Mouse (Mus musculus) left cerebral cortex, adult 18-20 months (tissue): Measurements from ENCODE around the gene Wfs1. TPM values are rescaled to one million over a fixed set of nuclear protein-coding genes. Genes with fewer than 3 reads are reported as not detected.
"Not testable (repeated sequence)": the region's sequence is repeated elsewhere in the genome, so short reads cannot be mapped to it uniquely, and the experiment has no call there.

ENCODE experiments used
- DNase-seq, 2 experiments: peaks; one replicate each; pipeline ENCODE4 v3.0.0; 2021 to 2022; ENCODE audit warnings: low spot score in 2 of 2, mixed read lengths in 1 of 2
- total RNA-seq, 2 experiments: library from RNA; stranded (reverse); gene quantifications; 2 replicates each; pipeline ENCODE4 v1.2.3; 2021

The Wfs1 gene
- total RNA-seq, 2 experiments from 2014 or later, result 136 to 137 TPM

DNA sequence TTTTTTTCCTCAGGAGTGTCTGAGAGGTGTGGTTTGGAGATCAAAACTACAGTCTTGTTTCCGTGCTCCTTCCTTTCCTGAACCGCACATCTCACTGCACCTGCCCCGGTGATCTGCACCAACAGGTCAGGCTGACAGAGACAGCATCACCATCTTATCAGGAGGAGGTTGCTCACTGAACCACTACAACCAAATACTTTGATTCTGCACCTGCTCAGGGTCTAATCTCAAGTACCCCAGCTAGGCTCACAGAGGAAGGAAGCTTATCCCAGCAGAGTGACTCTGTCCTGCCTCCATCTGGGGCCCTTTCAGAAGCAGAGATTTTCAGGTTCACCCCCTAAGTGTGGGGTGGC lies 596 bp upstream of the Wfs1 start:
- no peak for DNase-seq

DNA sequence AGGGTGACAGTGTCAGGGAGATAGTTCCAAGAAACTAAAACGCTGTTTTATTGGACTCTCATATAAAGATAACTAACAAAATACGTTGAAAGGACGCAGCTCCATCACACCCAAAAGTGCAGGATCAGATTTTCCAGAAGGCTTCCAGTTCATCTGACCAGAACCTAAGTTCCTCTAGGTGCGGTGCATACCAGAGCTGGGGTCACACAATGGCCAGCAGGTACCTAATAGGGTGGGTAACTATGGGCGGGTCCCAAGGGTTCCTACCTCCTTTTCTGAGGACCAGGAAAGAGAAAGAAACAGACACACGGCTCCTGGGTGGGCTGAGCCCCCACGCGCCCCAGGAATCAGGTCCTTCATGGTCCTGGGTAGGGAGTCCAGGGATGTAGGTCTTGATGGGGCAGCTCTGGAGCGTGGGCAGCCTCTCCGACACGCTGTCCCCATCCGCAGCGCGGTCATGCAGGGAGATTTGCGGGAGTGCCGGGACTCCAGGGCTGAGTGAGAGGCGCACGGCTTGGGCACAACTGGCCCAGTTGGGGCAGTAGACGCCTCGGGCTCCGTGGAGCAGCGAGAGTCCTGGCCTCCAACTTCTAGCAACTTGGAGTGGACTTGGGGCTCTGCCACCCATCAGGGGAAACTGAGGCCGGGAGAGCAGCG lies 753 bp downstream of the Wfs1 start:
- DNase-seq, result no peak

DNA sequence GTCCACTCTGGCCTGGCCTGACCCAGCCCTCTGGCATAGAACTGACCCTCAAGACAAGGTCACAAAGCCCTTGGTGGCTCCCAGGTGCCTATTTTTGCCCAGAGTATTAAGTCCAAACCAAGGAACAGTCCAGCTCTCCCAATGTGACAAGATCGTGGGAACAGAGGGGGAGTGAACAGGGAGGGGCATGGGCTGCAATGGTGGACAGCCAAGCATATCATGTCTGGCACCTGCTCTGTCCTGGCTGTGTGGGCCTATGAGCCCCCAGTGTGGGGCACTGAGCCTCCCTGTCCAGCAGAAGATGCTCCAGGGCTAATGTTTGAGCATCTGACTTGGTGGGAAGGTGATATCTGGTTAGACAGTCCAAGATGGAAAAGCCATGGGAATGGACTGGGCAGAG lies 2.4 kb downstream of the Wfs1 start:
- no peak for DNase-seq

DNA sequence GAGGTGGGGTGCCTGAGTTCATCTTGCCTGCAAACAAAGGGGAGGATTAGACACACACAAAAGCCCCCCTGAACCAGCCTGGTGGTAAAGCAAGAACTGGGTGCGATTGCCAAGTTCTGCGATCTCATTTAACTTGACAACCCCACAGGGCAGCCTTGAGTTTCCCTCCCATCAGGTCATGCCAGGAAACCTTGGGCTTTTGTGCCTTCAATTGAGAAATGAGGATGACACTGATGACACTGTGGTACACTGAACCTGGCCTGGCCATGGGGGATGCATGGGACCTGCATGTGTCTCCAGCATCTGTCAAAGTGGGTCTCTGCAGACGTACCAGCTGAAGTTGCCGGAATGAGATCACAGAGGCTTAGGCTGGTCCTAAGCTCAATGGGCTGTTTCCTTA lies 6.7 kb downstream of the Wfs1 start:
- DNase-seq, result no peak

DNA sequence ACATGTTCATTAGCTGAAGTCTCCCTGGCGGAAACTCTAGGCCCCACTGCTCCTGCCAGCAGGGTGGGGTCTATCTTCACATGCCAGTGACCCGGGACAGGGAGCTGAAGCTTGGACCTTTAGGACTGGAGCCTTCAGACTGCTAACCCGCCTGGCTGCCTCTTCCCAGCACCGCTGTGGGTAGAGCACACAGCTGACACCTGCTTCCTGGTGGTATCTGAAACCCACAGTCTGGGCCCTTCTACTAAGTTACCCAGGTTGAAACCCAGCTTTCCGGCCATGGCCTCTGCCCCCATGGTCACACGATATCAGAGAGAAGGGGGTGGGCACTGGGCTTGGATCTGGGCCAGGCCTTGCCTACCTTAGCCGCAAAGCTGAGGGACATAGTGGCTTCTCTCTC lies 9.4 kb downstream of the Wfs1 start:
- DNase-seq, result no peak

DNA sequence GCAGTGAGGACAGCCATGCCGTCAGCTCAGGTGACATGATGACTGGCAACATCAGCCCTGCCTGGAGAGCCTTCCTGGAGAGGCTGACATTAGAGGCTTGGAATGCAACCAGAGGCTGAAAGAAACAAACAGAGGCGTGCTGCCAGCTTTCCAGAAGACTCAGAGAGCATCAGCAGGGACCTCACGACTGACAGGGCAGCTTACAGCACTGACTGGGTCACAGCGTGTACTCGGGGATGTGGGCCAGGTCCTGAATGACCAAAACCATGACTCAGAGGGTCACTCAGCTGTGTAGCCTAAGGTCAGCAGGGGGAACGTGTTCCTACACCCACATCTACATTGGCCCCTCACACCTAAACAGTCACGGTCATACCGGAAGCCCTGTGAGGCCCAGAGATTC lies 10.0 kb downstream of the Wfs1 start:
- DNase-seq, result no peak

DNA sequence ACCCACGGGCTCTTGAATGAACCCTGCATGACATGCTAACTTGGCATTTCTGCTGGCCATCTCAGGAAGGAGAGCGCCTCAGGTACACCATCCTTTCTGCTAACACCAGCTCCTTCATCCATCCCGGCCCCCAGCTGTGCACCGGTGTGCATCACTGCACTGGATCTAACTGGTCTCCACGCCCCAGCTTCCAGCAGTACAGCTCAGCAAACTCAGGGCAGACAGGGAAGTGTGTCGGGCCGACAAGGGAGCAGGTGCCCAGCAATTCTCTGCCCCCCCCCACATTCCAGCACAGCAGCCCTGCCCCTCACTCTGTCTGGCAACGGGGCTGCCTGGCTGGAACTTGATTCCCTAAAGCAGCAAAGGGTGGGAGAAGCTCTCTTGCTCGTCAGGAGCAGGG lies 11.2 kb downstream of the Wfs1 start:
- no peak for DNase-seq

DNA sequence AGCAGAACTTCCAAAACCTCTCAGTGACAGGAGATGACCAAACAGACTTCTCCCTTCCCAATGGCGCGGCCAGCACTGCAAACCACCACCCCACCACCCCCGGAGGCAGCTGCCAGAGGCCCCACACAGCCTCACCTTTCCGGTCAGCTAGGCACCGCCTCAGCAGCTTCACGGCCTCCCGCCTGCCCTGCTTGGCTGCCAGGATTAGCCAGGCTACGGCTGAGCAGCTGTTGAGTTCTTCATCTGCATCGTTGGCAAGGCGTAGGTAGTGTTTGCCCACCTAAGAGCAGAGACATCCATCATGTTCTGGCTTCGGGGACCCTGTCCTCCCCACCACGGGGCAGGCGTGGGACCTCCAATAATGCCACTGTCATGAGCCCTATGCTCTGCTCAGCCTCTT lies 13.7 kb downstream of the Wfs1 start:
- DNase-seq, result no peak

DNA sequence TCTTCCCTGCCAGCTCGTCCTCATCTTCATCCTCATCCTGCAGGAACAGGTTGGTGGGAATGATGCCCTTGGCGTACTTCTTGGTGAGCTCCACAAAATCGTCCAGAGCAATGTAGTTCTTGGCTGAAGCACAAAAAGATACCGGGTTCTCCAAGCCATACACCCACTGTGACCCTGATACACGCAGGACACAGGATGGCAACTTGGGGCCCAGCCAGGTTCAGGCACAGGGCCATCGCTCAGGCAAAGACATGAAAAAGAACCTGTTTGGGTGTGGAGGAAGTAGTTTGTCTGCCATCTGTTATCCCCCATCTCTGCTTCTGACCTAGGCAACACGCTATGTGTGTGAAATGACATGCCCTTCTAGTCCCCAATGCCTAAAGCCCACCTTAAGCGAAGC lies 17.4 kb downstream of the Wfs1 start:
- DNase-seq, result no peak

DNA sequence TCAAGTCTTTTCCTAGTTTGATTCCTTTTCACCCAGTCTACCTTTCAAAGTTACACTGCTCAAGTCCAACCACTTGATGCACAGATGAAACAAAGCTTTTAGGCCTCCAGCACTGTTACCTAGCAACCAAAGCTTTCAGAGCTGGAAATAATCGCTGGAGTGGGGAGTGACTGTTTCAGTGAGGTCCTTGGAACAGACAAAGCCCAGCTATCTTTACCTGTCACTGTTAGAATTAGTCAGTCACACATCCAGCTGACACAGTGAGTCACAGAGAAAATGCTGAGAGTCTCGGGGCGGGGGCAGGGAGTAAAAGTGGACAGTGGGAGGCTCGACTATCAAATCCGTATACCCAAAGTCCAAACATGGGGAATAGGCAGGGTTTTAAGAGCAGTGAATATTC lies 28.5 kb downstream of the Wfs1 start:
- DNase-seq, result peak; percentile 27 to 45

DNA sequence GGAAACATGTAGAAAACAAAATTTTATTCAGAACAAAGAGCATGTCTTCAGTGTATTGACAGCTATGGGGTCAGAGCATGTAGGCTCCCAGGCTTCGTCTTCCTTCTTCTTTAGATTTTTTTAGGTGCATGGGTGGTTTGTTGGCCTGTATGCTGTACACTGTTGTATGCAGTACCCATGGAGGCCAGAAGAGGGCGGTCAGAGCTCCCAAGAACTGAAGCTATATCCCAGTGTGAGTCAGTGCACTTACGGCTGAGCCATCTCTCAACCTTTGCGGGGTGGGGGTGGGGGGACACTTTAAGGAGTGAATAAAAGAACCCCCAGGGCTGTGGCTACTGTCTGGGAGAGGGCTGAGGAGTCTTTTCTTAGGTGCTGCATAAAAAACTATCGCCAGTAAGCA lies 30.2 kb downstream of the Wfs1 start:
- peak; percentile 73 to 75 for DNase-seq

DNA sequence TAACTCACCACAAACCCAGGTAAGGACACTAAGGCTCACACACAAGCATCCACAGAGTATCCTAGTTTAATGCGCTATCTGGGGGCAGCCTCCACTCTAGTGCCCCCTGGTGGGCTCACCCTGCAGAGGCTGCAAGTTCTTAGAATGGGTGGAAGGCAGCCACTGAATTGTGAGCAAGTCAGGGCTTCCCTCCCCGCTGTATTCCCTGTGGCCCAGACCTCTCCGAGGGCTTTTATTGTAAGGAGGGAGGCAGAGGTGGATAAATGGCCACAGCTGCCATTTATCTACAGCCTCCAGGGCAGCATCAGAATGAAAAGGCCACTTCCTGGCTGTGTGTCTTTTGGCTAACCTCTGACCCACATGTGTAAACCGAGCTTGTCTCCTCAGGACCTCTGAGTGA lies 33.6 kb downstream of the Wfs1 start:
- DNase-seq, result peak in 1 of 2 experiments; percentile 43

DNA sequence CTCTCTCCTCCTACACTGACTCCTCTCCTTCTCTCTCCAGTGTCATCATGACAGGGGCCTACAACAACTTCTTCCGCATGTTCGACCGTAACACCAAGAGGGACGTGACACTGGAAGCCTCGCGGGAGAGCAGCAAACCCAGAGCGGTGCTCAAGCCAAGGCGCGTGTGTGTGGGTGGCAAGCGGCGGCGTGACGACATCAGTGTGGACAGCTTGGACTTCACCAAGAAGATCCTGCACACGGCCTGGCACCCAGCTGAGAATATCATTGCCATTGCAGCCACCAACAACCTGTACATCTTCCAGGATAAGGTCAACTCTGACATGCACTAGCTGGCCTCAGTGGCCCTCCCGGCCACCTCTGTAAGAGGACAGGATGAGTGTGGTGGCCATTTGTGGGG lies 36.7 kb downstream of the Wfs1 start:
- peak in 1 of 2 experiments; percentile 44 for DNase-seq

DNA sequence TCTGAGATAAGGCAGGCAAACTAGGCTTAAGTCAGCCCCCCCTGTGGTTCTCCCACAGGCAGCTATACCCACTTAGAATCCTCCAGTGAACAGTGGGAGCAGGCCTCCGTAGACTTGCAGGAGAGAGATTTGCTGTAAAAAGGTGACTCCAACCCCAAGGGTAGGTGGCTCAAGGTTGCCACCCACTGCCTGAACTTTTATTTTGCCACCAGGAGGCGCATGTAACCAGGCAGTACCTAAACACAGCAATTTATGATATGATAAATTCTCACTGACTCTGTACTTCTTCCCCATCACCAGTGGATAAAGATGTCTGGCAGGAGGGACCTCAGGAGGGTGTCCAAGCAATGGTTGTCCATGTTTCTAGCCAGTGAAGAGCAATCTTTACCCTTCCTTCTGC lies 38.1 kb downstream of the Wfs1 start:
- DNase-seq, result no peak

DNA sequence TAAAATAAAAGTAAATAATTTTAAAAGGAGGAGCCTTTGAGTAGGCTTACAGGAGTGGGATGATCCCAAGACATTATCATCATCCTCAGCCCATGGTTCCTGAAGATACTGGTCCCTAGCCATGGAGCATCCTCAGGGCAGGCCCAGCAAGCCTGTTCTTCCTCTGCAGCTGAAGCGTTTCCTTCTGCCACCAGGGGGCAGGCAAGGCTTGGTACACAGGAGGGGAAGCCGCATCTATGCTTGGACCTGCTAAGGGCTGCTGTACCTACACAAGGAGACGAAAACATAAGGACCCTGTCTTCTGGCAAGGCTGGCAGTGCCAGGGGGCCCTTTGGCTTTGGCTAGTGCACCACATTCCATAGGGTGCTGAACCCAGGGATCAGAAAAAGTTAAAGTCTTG lies 40.2 kb downstream of the Wfs1 start:
- peak; percentile 82 to 89 for DNase-seq

DNA sequence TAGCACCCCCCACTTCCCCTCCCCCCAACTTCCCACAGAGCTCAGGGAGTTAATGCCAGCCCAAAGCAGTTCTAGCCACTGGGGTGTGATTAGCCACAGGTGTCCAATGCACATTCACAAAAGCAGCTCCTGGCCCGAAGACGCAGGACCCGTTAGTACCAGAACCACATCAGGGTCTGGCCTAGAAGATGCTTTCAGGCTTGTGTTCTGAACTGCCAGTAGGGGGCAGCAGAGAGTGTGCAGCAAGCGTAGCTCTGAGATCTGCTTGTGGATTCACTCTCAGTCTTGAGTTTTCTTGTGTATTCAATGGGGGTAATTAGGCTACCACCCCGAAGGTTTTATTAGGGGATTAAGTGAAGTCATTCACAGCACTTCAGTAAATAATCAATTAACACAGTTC lies 42.6 kb downstream of the Wfs1 start:
- peak; percentile 67 to 78 for DNase-seq

DNA sequence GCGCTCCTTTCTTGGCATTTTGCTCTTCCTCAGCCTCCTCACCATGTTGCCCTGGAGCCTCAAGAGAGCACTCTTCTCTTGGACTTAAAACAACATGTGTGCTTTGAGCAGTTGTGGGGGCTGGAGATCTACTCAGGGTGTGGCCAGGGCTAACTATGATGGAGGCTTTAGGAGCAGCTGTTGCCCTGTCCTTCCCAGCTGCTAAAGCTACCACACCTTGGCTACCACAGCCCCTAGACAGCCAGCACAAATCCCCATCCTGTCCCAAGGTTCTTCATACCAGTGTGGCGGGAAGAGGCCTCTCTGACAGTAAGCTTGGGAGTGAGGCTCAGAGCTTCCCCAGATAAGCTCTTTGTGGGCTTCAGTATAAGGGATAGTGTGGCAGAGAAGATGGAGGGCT lies 43.3 kb downstream of the Wfs1 start:
- no peak for DNase-seq

DNA sequence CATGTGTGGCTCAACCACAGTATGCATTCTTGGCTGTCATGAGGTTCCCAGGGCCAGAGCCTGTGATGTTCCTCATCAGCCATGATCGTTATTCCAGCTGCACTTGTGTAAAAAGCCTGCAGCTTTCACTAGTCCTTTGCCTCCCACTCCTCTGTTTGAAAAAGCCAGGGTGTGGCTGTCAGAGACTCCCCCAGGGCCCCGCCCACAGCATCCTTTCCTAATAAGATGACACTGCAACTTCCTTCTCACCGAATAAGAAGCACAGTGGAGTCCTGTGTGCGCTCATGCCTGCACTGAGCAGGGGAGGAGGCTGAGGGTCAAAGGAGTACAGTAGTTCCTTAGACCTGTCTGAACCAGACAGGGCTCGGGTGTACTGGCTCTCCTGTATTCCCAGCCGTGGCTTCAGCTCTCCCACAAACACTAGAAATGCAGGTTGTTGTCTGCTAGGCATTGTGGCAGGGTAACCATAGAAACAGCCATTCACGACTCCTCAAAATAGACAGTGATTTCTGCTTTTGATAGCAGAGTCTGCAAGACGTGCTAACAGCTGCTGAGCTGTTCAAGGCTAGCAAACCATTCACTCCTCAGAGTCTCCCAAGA lies 43.8 kb downstream of the Wfs1 start:
- peak in 1 of 2 experiments; percentile 54 for DNase-seq

DNA sequence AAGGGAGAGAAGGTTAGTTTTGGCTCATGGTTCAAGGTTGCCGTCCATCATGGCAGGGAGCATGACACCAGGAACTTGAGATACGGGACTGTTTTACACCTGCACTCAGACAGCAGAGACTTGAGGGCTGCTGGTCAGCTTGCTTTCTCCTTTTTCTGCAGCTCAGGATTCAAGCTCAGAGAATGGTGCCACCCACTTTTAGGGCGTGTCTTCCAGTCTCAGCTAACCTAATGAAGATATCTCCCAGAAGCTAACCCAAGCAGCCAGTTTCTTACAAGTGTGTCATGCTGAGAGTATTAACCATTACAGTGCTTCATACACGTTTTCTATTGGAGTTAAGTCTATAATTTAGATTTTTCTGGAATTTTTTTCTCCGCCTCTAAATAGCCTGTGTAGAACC lies 44.5 kb downstream of the Wfs1 start:
- DNase-seq, result no peak

DNA sequence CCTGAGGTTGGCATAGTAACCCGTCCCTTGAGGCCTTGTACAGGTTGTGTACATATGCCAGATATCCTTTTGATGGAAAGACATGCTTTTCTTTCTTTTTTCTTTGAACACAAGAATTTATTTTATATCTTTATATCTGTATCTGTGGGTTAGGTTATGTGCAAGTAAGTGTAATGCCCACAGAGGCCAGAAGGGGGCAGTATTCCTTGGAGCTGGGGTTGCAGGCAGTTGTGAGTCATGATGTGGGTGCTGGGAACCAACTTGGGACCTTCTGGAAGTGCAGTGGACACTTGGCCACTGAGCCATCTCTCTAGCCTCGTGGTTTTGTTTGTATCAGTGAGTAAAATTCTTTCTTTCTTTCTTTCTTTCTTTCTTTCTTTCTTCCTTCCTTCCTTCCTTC lies 46.6 kb downstream of the Wfs1 start:
- no peak for DNase-seq

DNA sequence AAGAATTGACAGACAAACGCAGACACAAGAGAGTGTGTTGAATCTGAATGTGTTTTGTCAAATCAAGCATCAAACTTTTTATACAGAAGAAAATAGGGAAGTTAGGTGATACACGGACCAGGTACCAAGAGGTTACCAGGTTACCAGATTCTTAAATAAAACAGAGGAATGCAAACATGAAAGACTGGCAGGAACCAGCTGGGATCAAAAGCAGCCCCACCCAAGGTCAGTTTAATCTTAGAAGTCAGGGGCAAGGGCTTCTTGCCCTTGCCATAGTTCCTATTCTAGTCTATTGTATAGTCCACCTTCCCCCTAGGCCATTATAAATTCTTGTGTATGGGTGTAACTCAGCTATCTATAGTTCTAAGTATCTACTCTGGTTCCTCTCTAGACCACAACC lies 50.0 kb downstream of the Wfs1 start:
- DNase-seq, result not testable (repeated sequence)

DNA sequence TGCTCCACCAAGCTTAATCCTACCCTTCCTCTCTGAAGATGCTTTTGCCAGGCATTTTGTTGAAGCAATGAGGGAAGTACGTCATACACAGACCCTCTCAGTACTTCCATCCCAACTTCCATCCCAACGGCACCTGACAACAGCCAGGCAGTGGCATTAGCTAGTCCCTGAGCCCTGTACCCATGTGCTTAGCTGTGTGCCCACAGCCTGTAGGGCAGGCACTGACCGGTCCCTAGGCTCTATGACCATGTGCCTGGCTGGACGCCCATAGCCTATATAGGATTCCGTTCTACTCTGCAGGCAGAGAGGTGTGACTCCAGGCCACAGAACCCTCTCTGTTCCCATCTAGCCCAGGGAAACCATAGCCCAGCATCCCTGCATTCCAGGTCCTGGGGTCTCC lies 51.0 kb downstream of the Wfs1 start:
- DNase-seq, result no peak

DNA sequence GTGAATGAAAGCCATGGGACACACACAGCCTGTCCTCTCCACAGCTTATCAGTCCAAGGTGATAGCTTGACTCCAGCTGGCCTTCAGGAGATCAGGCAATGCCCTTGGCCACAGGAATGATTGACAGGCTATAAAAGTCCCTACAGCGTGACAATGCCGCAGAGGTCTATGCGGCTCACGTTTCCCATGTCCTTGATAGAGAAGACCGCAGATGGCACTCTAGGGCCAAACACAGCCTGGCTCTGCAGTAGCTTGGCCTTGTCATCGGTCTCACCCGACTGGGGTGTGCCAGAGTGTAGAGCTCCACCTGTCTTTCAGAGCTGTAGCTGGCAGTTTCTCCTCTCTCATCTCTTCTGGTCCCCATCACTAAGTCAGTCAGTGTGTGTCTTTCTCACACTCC lies 52.5 kb downstream of the Wfs1 start:
- DNase-seq, result no peak
